Mouse (Mus musculus): Measurements from ENCODE around the gene 1520401A03Rik.

Gene 1520401A03Rik

DNA sequence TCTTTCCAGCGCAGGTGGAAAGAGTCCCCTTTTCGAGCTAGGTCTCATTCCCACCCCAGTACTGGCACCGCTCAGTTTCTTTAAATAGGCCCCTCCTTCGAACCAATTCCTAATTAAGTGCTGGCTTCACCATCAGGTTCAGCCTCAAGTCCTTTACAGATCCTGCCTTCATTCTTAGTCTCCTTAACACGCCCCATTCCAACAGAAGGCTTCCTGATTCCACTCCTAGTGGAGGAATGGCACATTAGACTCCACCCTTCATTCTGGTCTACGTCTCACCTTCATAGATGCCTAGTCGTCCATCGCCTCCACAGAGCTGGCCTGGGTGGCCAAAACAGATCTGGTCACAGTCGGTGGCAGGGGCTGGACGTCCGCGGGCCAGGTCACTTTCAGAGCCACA lies 20.4 kb upstream of the 1520401A03Rik start:
- DNase-seq (ENCODE audit: low spot score in 2 of 2): no peak

DNA sequence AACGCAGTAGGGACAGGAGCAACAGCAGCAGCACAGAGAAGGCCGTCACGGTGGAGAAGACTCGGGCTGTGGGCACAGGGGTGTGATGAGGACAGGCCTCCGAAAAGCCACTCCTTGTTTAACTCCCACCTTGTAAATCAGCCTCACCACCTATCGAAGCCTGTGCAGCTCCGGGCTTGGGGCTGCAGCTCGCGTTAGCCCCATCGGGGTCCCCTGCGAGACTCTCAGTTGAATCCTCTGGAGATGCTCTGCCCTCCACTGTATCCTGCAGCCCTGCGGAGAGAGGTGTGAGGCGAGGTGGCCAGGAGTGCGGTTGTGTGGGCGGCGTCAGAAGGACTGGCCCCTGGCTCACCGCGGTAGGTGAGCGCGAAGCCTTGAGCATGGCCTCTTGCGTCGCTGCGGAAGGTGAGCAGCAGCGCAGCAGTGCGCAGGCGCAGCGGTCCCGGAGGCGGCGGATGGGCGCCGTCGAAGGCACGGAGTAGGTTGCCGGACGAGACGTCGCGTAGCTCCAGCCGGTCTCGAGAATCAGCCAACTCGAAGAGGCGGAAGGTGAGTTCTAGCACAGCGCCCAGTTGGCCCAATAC lies 19.7 kb upstream of the 1520401A03Rik start:
- DNase-seq (ENCODE audit: low spot score in 2 of 2): peak; percentile 32 to 68

DNA sequence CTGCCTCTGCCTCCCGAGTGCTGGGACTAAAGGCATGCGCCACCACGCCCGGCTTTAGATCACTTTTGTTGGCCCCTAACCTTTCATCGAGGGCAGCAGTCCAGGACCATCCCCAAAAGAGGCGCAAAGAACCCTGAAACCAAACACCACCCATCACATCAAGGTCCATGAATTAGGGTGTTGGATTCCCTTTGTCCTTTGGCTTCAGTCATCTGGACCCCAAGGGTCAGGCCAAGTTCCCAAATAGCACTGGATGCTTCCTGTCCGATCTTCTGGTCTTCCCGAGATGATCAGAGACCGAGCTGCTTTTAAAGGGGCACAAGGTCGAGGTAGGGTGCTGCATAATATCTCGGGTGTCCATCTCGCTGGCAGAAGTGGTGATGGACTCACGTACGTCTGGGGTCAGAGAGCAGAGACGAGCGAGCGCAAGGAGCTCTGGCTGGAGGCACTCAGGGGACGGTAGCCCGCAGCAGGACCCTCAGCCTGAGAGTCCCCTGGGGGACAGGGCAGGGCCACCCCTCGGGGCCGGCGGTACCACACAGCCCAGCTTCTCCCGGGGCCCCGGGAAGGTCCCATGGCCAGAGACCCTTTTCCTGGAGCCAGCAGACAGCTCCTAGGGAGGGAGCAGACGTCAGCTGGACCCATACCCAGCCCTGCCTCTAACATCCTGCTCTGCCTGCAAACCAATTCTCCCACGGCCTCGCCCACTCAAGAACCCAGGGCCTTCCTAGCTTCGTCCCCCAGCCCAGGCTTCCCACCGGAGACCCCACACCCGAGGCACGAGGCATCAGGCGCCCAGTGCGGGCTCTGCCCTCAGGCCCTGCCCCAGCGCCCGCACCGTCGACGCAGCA lies 19.0 kb upstream of the 1520401A03Rik start:
- DNase-seq (ENCODE audit: low spot score in 2 of 2): no peak

DNA sequence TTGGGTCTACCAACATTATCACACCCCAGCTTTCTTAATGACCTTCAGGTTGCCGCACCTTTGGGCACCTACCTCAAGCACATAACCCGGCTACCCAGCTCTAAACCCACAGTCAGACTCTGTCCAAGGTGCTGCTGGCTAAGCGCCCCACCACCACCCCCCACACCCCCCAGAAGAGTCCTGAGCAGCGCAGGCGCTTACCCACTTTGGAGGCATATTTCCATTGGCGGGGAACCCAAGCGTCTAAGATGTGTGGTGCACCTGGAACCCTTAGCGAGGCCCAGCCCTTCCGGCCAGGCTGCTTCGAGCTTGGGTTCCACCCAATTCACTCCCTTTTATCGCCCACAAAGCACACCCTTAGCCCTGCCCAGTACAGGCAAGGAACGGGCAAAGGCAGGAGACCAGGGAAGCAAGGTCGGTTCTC lies 18.0 kb upstream of the 1520401A03Rik start, which contains the start of gene Paqr4:
TSS of gene Paqr4 (minus strand) at position 270 of the 424 bp plus-strand sequence.
- DNase-seq (ENCODE audit: low spot score in 2 of 2): peak in 1 of 2 experiments; percentile 68

DNA sequence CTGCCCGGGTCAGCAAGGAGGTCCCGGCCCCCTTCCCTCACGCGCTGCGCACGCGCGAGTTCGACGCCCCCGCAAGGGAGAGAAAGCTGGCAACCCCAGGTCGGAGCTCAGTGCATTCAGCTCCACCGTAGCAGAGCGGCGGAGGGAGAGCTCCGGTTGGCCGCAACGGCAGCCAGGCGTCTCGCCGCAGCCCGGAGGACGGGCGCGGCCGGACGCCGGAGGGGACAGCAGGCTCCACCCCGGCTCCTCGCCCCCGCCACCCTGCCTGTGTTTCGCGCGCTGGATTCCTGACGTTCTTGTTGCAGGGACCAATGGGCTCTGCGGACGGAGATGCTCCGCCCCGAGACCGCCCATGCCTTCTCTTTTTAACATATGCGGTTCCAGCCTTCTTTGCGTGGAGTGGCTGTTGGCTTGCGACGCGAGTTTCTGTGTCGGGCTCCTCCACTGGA lies 17.6 kb upstream of the 1520401A03Rik start:
- peak; percentile 74 to 89 for DNase-seq (ENCODE audit: low spot score in 2 of 2)

DNA sequence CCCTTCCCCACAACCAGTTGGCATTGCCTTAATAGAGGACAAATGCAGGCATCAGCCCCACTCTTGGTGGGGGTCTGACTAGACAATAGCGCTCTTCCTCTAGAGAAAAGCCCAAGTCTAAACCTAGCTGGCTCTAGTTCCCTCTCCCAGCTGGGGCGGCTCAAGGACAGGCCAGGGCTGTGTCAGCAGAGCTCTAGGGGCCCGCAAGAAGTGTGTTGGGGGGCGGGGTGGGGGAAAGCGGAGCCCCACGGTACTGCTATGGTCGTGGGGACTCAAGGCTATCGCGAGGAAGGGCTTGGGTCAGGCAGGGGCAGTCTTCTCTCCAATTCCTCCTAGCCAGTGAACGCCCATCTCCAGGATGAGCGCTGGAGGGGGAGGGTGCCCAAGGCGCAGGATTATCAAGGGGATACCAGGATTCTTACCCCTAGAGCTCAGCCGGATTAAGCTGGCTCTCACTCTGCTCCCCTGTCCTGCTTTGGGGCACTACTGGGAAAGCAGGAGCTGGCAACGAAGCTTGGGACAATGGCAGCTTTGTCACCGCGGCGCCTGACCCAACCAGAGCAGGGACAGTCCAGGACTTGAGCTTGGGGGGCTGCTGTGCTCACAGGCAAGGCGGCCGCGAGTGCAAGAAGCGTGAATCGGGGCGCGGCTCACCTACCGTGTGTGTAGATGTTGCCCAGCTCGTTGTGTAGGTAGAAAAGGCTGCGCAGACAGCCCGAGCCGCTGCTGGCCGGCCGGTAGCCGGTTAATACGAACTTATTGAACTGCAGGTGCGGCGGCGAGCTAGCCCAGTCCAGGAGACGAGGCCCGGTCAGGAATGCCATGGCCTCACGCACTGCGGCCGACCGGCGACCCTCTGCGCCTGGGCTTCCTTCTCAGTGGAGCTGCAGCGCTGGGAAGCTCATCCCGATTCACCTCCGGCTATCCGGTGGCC lies 16.9 kb upstream of the 1520401A03Rik start:
- DNase-seq (ENCODE audit: low spot score in 2 of 2): peak in 1 of 2 experiments; percentile 58

DNA sequence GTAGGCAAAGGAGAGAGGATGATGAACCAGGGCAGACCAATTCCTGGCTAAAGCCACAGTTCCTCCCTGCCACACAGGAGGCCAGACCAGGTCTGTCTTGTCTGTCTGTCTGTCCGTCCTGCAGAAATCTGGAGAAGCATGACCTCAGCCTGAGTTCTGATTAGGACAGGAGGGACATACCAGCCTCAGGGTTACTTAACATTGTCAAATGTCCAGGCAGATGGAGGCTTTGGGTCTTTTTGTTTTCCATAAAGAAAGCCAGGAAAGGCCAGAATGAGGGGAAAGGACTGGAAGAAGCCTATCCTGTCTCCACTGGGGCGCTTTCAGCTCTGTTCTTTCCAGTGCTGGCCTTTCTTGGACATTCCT lies 16.2 kb upstream of the 1520401A03Rik start:
- DNase-seq (ENCODE audit: low spot score in 2 of 2): no peak

DNA sequence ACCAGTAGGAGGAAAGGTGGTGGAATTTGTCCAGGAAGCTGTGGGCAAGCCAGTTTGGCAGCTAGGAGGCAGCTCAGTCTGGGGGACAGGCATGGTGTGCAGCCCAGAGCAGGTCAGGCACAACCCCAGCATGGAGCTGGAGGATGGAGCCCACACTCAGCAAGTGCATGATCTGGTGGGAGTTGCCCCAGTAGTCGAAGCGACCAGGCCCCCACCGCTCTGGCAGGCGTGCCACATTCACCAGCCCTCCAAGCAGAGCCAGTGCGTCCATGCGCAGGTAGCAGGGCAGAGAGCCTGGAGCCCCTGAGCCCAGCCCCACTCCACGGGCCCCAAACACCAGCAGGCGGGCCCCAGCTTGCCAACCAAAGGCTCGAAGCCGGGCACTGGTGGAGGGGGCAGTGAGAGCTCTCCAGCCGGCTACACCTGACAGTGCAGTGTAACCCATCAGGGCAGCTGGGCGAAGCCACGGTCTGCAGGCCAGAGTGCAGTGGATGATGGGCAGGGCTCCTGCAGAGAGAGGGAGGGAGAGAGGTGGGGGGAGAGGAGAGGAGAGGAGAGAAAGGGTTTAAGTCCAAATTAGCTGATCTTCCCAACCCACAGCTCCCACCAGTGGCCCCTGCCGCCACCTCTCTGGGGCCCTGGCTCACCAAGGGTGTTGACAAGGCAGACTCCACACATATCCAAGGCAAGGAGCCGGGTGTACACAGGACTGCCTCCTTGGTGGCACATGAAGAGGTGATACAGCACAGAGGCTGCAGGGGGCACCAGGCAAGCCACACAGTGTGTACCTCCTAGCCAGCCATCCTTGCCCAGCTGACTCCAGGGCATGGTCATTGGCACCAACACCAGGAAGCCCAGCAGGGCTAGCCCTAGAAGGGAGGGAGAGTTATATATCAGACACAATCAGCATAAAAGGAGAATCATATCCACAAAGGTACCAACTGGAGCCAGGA lies 15.2 kb upstream of the 1520401A03Rik start:
- peak; percentile 19 to 46 for DNase-seq (ENCODE audit: low spot score in 2 of 2)

DNA sequence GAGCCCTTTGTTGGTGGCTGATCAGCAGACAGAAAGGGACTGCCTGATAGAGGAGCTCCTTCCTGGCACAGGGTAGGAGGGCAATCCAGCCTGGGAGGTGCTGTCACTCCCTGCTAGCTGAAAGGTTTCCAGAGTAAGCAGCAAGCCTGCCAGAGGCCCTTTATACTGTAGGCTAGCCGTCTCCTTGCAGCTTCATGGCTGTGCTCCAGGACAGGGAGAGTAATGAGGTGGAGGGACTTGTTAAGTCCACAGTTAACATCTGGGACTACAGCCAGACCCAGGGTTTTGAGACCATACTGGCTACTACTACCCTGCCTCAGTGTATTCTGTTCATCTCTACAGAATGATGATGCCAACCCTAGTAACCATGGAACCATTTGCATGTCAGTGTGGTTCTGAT lies 11.8 kb upstream of the 1520401A03Rik start:
- no peak for DNase-seq (ENCODE audit: low spot score in 2 of 2)

DNA sequence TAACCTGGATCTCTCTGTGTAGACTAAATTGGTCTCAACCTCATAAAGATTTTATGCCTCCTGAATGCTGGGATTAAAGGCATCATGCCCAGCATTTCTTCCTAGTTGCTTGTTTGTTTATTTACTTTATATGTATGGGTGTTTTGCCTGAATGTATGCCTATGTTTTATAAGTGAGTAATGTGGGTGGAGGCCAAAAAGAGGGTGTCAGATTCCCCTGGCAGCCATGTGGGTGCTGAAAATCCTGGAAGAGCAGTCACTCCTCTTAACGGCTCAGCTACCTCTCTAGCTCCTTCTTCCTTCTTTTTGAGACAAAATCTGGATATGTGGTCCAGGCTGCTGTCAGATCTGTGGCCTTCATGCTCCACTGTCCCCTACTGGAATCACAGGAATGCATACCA lies 7.9 kb upstream of the 1520401A03Rik start:
- DNase-seq (ENCODE audit: low spot score in 2 of 2): no peak

DNA sequence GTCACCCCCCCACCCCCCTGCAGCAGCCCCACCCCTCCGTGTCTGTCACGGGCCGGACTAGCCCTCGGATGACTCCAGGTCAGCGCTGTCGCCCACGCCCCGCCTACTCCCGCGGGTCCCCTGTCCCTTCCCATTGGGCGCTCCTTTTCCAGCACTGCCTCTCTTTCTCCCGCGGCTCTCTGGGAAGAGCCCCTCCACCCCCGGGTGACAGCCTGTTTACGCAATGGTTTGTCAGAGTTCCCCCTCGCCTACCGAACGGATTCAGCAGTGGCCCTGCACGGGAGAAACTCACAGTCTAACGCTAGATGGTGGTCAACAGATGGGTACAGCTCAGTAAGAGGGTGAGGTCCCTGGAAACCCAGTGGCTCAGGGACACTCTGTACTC lies 4.2 kb upstream of the 1520401A03Rik start:
- peak; percentile 67 to 76 for DNase-seq (ENCODE audit: low spot score in 2 of 2)

DNA sequence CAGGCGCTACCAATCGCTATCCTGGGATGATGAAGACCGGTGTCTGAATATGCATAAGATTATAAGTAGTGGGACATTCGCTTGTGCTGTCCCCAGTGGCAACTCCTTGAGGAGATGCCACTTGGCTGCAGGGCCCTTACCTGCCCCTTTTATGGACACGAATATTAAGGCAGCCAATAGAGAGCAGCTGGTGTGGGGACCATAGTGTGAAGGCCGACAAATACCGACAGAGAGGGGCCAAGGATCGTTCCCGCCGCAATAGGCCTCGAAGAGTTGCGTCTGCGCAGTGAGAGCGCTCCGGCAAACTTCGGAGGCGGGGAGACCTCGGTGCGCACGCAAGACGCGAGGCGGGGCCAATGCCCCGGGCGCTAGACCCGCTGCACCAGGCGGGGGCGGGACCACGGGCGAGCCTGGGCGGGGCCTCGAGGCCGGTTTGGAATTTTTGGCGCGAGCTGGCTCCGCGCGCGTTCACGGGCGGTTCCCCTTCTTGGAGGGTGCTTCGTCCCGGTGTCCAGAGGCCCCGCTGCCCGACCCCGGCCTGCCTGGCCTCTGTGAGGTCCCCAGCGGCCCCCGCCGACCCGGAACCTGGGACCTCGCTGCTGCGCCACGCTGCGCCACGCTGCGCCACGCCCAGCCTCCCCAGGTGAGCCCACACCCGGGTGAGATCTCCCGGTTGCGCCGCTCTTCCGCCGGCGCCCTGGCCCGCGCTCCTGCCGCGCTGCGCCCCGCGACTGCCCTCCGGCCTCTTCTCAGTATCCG lies 3.6 kb upstream of the 1520401A03Rik start, which contains the start of gene Pkmyt1:
TSS of gene Pkmyt1 (plus strand) at position 338 of the 759 bp plus-strand sequence.
- peak; percentile 97 to 98 for DNase-seq (ENCODE audit: low spot score in 2 of 2)

DNA sequence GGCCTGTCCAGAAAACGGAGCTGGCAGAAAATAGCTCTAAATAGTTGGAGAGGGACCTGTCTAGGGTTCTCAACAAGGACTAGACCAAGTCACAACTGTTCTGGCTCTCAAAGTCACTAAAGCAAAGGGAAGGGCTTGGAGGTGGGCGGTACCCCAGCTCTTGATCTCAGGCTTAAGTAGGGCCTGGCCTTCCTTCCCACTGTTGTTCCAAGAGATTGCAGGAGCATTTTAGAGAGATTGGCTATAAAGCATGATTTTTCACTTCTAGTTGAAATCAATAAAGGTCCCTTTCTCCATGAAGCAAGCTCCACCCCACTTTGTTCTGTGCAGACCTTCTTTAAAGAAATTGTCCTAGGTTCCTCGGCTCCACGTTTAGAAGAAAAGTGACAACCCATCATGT lies 2.9 kb upstream of the 1520401A03Rik start:
- no peak for DNase-seq (ENCODE audit: low spot score in 2 of 2)

DNA sequence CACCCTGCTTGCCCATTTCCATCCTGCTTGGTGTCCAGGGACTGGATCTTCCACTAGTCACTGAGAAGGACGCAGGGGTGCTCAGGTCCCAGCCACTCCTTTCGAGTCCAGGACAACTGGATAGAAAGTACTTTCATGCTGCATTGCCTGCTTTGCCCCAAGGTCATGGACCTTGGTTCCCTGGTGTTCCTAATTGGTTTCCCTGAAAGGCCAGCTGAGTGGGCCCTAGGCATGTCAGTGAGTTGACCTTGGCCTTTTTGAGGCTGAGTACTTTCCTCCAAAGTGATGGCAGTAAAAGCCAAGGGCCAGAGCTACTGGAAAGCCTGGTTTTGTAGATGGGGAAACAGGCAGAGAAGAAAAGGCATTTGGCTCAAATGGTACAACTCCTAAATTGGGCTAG lies 697 bp downstream of the 1520401A03Rik start:
- DNase-seq (ENCODE audit: low spot score in 2 of 2): no peak

DNA sequence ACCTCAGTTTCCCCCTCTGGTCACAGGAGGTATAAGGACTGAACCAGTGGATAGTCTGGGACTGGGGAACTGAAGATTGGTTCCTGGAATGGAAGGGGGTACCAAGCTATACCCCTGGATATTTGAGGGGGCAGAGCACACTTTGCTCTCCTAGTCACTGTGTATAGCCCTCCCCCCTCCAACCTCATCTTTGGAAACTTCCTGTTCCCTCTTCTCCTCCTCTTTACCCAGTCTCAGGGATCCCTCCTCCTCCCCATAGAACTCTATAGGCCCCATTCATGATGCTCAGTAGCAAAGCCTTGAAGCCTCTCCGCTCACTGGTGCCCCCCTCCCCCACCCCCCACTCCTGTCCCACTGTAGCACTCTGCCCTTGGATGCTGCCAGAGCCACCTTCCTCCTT lies 3.1 kb downstream of the 1520401A03Rik start:
- no peak for DNase-seq (ENCODE audit: low spot score in 2 of 2)

DNA sequence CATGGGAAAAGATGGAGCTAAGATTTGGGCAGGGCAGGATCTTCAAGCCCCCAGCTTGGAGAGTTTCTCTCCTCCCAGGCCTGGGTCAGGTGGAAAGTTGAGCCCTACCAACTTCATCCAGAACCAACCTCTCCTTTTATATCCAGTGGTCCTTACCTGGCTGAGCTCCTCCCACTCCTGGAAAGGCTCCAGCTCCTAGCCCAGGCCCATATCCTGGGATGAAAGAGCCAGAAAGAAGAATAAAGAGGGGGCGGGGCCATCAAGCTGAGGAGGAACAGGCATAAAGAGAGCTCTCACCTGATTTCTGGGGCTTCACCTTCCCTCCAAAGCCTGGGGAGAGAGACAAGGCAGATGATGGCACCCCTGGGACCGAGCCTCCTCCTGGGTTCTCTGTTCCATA lies 5.6 kb downstream of the 1520401A03Rik start:
- no peak for DNase-seq (ENCODE audit: low spot score in 2 of 2)

DNA sequence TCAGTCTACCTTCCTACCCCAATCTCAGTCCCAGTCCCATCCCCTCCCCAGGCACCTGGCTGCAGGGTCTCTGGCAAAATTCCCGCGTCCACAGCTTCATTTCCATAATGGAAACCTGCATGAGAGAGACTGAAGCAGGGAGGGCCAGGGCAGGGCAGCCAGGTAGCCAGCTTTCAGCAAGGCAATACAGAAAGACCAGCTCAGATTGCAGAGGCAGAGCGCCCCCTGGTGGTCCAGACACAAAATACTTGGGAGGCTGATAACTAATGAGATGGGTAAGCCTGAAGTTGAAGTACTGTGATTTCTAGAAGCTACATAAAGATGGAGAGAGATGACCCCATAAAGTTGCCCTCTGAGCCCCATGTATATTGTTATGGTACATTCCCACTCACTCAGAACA lies 16.4 kb downstream of the 1520401A03Rik start:
- peak; percentile 68 to 84 for DNase-seq (ENCODE audit: low spot score in 2 of 2)

DNA sequence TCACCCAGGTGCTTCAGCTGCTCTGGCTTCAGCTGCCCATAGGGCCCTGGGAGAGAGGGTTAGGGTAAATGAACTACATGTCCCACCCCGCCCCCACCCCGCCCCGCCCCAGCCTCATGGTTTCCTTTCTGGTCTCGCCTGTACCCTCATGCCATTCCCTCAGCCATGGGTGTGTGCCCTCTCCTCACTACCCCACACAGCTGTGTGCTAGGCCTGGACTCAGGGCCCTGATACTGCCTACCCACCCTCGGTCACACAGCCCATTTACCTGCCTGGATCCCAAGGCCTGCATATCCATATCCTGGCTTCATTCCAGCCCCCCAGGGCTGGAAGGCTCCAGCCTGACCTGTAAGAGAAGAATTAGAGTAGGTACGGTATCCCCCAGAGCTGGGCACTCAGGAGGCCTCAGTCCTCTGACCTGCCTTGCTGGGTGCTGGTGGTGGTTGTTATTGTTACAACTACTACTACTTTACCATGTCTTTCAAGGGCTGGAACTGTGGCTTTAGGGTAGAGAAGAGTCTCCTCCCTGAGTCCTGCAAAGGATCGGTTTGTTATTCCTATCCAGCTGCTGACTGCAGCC lies 17.0 kb downstream of the 1520401A03Rik start:
- DNase-seq (ENCODE audit: low spot score in 2 of 2): no peak

DNA sequence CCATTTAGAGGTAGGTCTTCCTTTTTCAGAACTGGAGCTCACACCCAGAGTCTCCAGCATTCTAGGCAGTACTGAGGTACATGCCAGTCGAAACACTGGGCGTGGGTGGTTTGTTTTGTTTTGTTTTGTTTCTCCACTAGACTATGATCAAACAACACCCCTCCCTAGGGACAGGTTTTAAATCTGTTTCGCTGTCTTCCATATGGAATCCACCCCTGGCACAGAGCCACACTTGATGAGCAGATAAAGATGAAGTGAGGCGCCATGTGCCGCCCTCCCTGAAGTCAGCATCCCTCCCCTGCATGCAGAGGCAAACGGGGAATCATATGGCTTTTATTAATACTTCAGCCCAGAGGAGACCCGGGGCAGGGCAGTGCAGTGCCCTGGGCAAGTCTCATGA lies 17.8 kb downstream of the 1520401A03Rik start:
- no peak for DNase-seq (ENCODE audit: low spot score in 2 of 2)

DNA sequence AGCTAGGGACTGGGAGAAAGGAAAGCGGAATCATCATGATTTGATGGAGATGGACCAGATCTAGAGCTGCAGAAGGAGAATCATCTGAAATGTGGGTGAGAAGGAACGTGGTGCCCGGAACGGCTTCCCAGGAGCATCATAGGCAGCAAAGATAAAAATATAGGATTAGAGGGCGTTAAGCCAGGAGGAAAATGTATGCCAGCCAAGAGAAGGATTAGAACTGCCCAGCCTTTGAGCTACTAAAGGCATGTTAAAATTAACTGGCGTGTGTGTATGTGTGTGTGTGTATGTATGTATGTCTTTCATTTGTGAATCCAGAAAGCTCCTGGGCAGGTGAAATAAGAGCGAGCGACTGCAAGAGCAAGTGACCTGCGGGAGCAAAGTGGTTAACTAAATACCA lies 19.3 kb downstream of the 1520401A03Rik start:
- DNase-seq (ENCODE audit: low spot score in 2 of 2): no peak
